Mouse (Mus musculus): ENCODE measurements at regions not wholly inside any gene's neighbourhood (a gene's known extent, or its start where the extent isn't known, plus 50 kb on each side); places are given as distances from the start of the nearest gene placed in this dataset.

DNA sequence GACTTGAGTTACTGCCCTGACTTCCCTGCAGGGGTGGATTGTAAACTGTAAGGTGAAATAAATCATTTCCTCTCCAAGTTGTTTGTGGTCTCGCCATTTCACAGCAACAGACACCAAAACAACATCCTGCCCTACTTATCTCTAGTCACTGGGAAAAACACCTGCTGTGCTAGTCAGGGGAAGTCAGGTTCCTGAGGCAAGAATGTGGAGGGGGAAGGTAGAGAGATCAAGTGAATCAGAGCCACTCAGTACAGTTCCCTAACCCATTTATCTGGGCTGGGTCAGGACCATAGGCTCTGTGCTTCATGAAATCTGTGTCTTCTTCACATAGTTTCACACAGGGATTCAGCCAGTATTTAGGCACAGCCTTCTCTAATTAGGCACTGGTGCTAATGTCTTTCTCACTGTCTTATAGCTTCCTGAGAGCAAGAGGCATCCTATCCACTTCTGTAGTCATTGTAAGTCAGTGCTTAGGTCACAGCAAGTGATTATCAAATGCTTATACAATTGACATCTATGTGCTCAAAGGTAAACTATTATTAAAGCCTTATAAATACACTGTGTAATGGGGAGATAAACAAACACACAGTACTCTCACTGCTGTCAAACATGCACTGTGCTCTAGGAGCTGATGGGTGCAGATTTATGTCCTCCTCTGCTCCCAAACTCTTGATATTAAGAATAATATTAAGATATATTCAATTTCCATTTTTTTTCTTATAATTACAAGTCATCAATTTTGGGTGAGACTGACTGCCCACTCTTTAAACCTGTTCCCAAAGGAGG is 487.4 kb upstream of the Marcks start:
- TF ChIP-seq CTCF (IDR thresholded peaks at IDR 0.05; ENCODE audit: low read depth) (no peak), EP300 (IDR thresholded peaks at IDR 0.05; ENCODE audit: low read depth) (no peak)
